Mouse (Mus musculus) heart, adult 18-20 months (tissue): ENCODE measurements around the gene Ripor2. TPM values are rescaled to one million over a fixed set of nuclear protein-coding genes. Genes with fewer than 3 reads are reported as not detected.
"Not testable (repeated sequence)": the region's sequence is repeated elsewhere in the genome, so short reads cannot be mapped to it uniquely, and the experiment has no call there.

Source experiments
- DNase-seq, 2 experiments: peaks; one replicate each; pipeline ENCODE4 v3.0.0; 2021 to 2022; ENCODE audit warnings: mixed read lengths in 1 of 2
- total RNA-seq, 2 experiments: library from RNA; stranded (reverse); gene quantifications; 2 replicates each; pipeline ENCODE4 v1.2.3; 2021

The Ripor2 gene
- total RNA-seq, 2 experiments from 2014 or later = 7.0 to 11.4 TPM

DNA sequence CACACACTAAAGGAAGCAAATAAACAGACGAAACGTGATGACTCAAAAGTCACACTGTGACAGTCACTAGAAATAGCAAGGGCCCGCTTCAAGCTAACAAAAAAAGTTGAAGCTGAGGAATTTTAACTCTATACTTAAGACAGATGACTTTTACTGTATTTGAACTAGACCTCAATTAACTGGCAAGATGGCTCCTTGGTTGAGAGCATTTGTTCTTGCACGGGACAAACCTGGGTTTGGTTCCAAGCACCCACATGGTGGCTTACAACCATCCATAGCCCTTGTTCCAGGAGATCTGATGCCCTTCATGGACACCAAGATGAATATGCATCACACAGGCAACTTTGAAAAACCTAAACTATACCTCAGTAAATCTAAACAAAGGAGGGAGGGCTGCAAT, 180.3 kb downstream of the Ripor2 start:
- DNase-seq = no peak

DNA sequence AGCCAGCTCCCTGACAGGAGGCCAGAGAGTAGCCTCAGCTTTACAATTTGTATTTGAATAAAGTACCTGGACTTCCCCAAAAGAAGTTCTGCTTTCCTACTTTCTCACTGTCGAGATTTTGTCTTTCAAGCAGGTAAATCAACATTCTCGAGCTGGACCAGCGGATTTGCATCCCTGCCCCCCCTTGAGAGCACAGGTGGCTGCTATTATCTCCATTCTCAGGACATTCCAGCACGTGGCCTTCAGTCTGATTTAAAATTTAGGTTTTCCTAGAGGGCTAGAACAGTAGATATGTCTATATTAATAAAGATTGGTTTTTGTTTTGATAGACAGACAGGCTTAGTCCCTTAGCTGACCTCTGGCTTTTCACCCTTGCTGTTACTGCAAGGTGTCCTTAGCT, 185.8 kb downstream of the Ripor2 start:
- DNase-seq = not testable (repeated sequence)

DNA sequence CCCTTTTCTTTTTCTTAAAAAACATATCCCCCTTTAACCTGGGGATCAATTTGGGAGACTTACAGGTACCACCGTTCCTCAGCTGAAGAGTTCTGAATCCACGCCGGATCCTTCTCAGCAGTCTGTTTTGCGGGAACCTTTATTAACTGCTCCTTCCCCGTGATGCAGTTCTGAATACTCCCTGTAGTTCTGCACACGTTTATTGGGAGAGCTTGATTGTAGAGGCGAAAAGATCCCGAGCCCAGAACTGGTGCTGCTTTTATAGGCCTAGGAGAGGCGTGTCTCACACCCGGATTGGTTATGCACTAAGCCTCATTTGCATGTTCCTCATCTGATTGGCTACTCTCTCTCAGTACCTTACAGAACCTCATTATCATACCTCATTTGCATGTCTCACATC, 189.5 kb downstream of the Ripor2 start:
- DNase-seq = not testable (repeated sequence)

DNA sequence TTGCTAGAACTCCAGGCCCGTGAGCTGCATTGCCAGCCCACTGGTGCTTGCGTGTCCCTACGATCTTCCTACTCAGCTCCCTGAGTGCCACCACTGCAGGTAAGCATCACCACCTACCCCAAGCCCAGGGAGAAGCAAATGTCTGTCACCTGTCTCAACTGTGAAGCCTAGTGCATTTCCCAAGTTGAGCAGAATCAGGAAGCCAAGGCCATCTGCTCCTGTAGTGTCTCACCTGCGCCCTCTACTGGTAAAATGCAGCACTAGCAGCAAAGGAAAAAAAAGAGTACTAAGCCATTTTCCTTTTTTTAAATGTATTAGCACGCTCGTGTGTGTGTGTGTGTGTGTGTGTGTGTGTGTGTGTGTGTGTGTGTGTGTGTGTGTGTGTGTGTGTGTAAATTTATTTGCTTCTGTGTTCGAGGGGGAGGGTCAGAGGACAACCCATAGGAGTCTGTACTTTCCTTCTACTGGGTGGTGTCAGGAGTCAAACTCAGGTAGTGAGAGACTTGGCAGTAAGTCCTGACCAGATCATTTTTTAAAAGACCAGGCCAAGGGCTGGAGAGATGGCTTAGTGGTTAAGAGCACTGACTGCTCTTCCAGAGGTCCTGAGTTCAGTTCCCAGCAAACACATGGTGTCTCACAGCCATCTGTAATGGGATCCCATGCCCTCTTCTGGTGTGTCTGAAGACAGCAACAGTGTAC, 194.3 kb downstream of the Ripor2 start:
- peak; percentile 52 to 74 for DNase-seq

GRCm38 (mm10) chr13:24778026-24778425, 196.0 kb downstream of the Ripor2 start:
- DNase-seq = no peak

GRCm38 (mm10) chr13:24778706-24779380, 196.9 kb downstream of the Ripor2 start:
- DNase-seq = peak; percentile 24 to 46

GRCm38 (mm10) chr13:24781916-24782315, 199.9 kb downstream of the Ripor2 start:
- no peak for DNase-seq

Other genes with a start within 250 kb of the Ripor2 start
- gene Armh2, start 159.0 kb downstream of the Ripor2 start, total RNA-seq = not detected
- 10 to 100 TPM; 61.0 to 65.8 TPM for gene Gmnn, start 179.7 kb downstream of the Ripor2 start, total RNA-seq
- 100 to 1,000 TPM; 132 to 137 TPM for gene BC005537, start 219.5 kb downstream of the Ripor2 start, total RNA-seq
- 100 to 1,000 TPM; 395 to 427 TPM for gene Acot13, start 249.4 kb downstream of the Ripor2 start, total RNA-seq
- gene Tdp2, start 249.5 kb downstream of the Ripor2 start, total RNA-seq = 10 to 100 TPM; 13.1 TPM